Mouse (Mus musculus): ENCODE measurements at regions not wholly inside any gene's neighbourhood (a gene's known extent, or its start where the extent isn't known, plus 50 kb on each side); places are given as distances from the start of the nearest gene placed in this dataset.
A peak's percentile ranks its signal among the peaks of the same experiment; 100 is the strongest.

GRCm38 (mm10) chr10:126492211-126492610 lies 408.9 kb downstream of the Atp23 start:
- DNase-seq (ENCODE audit: low spot score in 2 of 2) = no peak

GRCm38 (mm10) chr10:126485129-126485528 lies 416.0 kb downstream of the Atp23 start:
- peak; percentile 17 to 20 for DNase-seq (ENCODE audit: low spot score in 2 of 2)

- DNase-seq (ENCODE audit: low spot score in 2 of 2) = no peak
Observed at GRCm38 (mm10) chr10:126483479-126483878, 417.7 kb downstream of the Atp23 start.

GRCm38 (mm10) chr10:126480382-126480781 lies 420.8 kb downstream of the Atp23 start:
- DNase-seq (ENCODE audit: low spot score in 2 of 2) = no peak

GRCm38 (mm10) chr10:126479743-126480142 lies 421.4 kb downstream of the Atp23 start:
- DNase-seq (ENCODE audit: low spot score in 2 of 2) = no peak

- DNase-seq (ENCODE audit: low spot score in 2 of 2) = no peak
Observed at GRCm38 (mm10) chr10:126473050-126473719, 428.0 kb downstream of the Atp23 start.

- DNase-seq (ENCODE audit: low spot score in 2 of 2) = no peak
Observed at GRCm38 (mm10) chr10:126470838-126471491, 430.2 kb downstream of the Atp23 start.

GRCm38 (mm10) chr10:126462770-126463169 lies 438.4 kb downstream of the Atp23 start:
- no peak for DNase-seq (ENCODE audit: low spot score in 2 of 2)

- no peak for DNase-seq (ENCODE audit: low spot score in 2 of 2)
Observed at GRCm38 (mm10) chr10:126458523-126458922, 442.6 kb downstream of the Atp23 start.

- DNase-seq (ENCODE audit: low spot score in 2 of 2) = peak in 1 of 2 experiments; percentile 7
Observed at GRCm38 (mm10) chr10:126452757-126453528, 448.2 kb downstream of the Atp23 start.

GRCm38 (mm10) chr10:126452057-126452622 lies 449.0 kb downstream of the Atp23 start:
- no peak for DNase-seq (ENCODE audit: low spot score in 2 of 2)

- DNase-seq (ENCODE audit: low spot score in 2 of 2) = no peak
Observed at GRCm38 (mm10) chr10:126431222-126431621, 465.3 kb downstream of the Lrig3 start.

GRCm38 (mm10) chr10:126430346-126430745 lies 464.4 kb downstream of the Lrig3 start:
- DNase-seq (ENCODE audit: low spot score in 2 of 2) = no peak

GRCm38 (mm10) chr10:126429502-126429901 lies 463.5 kb downstream of the Lrig3 start:
- no peak for DNase-seq (ENCODE audit: low spot score in 2 of 2)

GRCm38 (mm10) chr10:126422066-126422465 lies 456.1 kb downstream of the Lrig3 start:
- DNase-seq (ENCODE audit: low spot score in 2 of 2) = no peak

GRCm38 (mm10) chr10:126413786-126414185 lies 447.8 kb downstream of the Lrig3 start:
- no peak for DNase-seq (ENCODE audit: low spot score in 2 of 2)

GRCm38 (mm10) chr10:126392235-126392634 lies 426.3 kb downstream of the Lrig3 start:
- no peak for DNase-seq (ENCODE audit: low spot score in 2 of 2)

- no peak for DNase-seq (ENCODE audit: low spot score in 2 of 2)
Observed at GRCm38 (mm10) chr10:126391770-126392169, 425.8 kb downstream of the Lrig3 start.

- no peak for DNase-seq (ENCODE audit: low spot score in 2 of 2)
Observed at GRCm38 (mm10) chr10:126386430-126386829, 420.5 kb downstream of the Lrig3 start.

- DNase-seq (ENCODE audit: low spot score in 2 of 2) = no peak
Observed at GRCm38 (mm10) chr10:126385644-126386043, 419.7 kb downstream of the Lrig3 start.

- no peak for DNase-seq (ENCODE audit: low spot score in 2 of 2)
Observed at GRCm38 (mm10) chr10:126380381-126380780, 414.4 kb downstream of the Lrig3 start.

- no peak for DNase-seq (ENCODE audit: low spot score in 2 of 2)
Observed at GRCm38 (mm10) chr10:126379239-126379638, 413.3 kb downstream of the Lrig3 start.

All from right cerebral cortex, adult 2 months (tissue).